Mouse (Mus musculus) stomach, embryonic 16.5 days (tissue): ENCODE data around the gene Kpna7. TPM values are rescaled to one million over a fixed set of nuclear protein-coding genes. Genes with fewer than 3 reads are reported as not detected.

Experiments used
- ATAC-seq: fragments of 200-750 bp; cut with Nextera tagmentation; 2 replicates; pipeline ENCODE4 v1.8.0; 2017; ENCODE audit warnings: moderate number of reproducible peaks, moderate TSS enrichment; ENCODE audit not compliant: insufficient read depth, low FRiP score
- H3K27ac ChIP-seq: fragments of 300-500 bp; sonication (generic); 2 replicates; pipeline ENCODE4 v1.5.1; 2014; ENCODE audit warnings: low read length
- H3K27me3 ChIP-seq: fragments of 300-500 bp; sonication (generic); 2 replicates; pipeline ENCODE4 v1.6.1; 2014; ENCODE audit warnings: low read length, control low read depth, mixed read lengths; ENCODE audit not compliant: control insufficient read depth, insufficient read depth
- H3K36me3 ChIP-seq: fragments of 300-500 bp; sonication (generic); 2 replicates; pipeline ENCODE4 v1.6.1; 2014; ENCODE audit warnings: low read length; ENCODE audit not compliant: control insufficient read depth, insufficient read depth
- H3K4me1 ChIP-seq: fragments of 300-500 bp; sonication (generic); 2 replicates; pipeline ENCODE4 v1.6.1; 2014; ENCODE audit warnings: low read length, control low read depth, mixed read lengths; ENCODE audit not compliant: control insufficient read depth, insufficient read depth
- H3K4me2 ChIP-seq: fragments of 300-500 bp; sonication (generic); 2 replicates; pipeline ENCODE4 v1.6.1; 2014; ENCODE audit warnings: low read depth, low read length, mixed read lengths
- H3K4me3 ChIP-seq: fragments of 300-500 bp; sonication (generic); replicated peaks from 2 replicates; pipeline ENCODE4 v1.5.1; 2014; ENCODE audit warnings: mild to moderate bottlenecking, low read length
- H3K9ac ChIP-seq: fragments of 300-500 bp; sonication (generic); 2 replicates; pipeline ENCODE4 v1.6.1; 2014; ENCODE audit warnings: low read length
- H3K9me3 ChIP-seq: fragments of 300-500 bp; sonication (generic); replicated peaks from 2 replicates; pipeline ENCODE4 v1.6.1; 2016; ENCODE audit warnings: low read length, control low read depth; ENCODE audit not compliant: control insufficient read depth
- WGBS: fragments of 180-500 bp; shearing (Covaris S2); extraction: QIAGEN DNeasy Blood & Tissue Kit; methylation state at CpG from one replicate; pipeline ENCODE4 v1.1.7; 2014; 5-methylcytosine and 5-hydroxymethylcytosine counted together
- polyA plus RNA-seq: library from polyadenylated mRNA; unstranded; fragments of >200 nt; fragmentation: Nextera tagmentation; extraction: Ambion mirVana; gene quantifications from 2 replicates; pipeline ENCODE4 v1.2.1, GENCODE M21; 2015

The Kpna7 gene
- polyA plus RNA-seq, 1 experiment from 2014 or later = 0.08 TPM

DNA sequence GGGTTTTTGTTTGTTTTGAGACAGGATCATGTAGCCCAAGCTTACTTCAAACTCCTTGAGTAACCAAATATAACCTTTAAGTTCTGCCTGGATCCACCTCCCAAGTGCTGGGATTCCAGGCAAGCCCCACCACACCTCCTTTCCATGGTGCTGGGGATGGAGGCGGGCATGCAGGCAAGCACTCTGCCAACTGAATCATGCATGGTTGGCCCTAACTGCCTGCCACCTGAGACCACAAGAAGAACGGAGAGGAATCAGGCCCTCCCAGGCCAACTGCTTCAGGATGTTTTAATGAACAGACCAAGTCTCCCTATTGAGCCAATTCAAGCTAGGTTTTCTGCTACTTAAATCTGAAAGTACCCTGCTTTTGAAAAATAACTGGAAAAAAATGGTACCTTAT is 131.2 kb downstream of the Kpna7 start:
- Histone ChIP-seq H3K4me3 (no peak overlapping the region), H3K27ac (no peak overlapping the region), H3K27me3 (no peaks in the 10 kb centered on the region), H3K9me3 (no peaks in the 10 kb centered on the region), H3K9ac (no peak overlapping the region), H3K4me1 (peaks cover 45% of the 10 kb centered on the region), H3K4me2 (no peak overlapping the region), H3K36me3 (no peaks in the 10 kb centered on the region)
- ATAC-seq = no peak
- WGBS = 69% methylated on average over 2 of the region's 2 CpGs

DNA sequence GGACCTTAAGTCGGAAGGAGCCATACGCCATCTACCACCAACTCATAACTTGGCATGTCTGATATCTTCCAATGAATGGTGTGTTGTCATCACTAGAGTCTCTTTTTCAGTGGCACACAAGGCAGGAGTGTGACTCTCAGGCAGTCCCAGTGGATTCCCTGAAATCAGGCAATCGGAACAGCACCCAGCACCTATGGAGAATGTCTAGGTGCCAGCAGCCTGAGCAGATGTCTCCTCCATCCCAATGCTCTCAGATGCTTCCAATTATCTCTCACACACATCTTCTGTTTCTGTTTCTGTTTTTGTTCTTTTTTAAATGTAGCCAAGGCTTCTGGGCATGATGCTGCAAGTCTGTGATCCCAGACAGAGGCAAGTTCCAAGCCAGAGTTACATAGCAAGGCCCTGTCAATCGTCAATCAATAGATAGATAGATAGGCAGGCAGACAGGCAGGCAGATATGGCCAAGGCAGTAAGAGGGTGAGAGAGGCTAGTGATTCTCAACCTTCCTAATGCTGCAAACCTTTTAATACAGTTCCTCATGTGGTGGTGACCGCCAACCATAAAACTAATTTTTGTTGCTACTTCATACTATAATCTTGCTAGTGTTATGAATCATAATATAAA is 133.3 kb downstream of the Kpna7 start:
- no peak overlapping the region for H3K9ac ChIP-seq
- no peak overlapping the region for H3K4me2 ChIP-seq
- H3K27me3 ChIP-seq = no peaks in the 10 kb centered on the region
- H3K9me3 ChIP-seq = no peaks in the 10 kb centered on the region
- ATAC-seq = no peak
- peaks cover 49% of the 10 kb centered on the region for H3K4me1 ChIP-seq
- no peak overlapping the region for H3K4me3 ChIP-seq
- H3K27ac ChIP-seq = peak overlapping the region; percentile 82; the same call in 1 of the 2 replicates
- 89% methylated on average over 5 of the region's 5 CpGs for WGBS
- no peaks in the 10 kb centered on the region for H3K36me3 ChIP-seq

- Histone ChIP-seq H3K9ac (no peak overlapping the region), H3K4me1 (peaks cover 46% of the 10 kb centered on the region), H3K4me2 (no peak overlapping the region), H3K4me3 (no peak overlapping the region), H3K27ac (peak overlapping the region; percentile 82), H3K9me3 (no peaks in the 10 kb centered on the region), H3K36me3 (no peaks in the 10 kb centered on the region), H3K27me3 (no peaks in the 10 kb centered on the region)
- ATAC-seq = no peak
- WGBS = 79% methylated on average over 4 of the region's 4 CpGs
Measured at GRCm38 (mm10) chr5:144949856-144950255, 134.0 kb downstream of the Kpna7 start.

GRCm38 (mm10) chr5:144948422-144948821 is 135.4 kb downstream of the Kpna7 start:
- H3K36me3 ChIP-seq = no peaks in the 10 kb centered on the region
- no peaks in the 10 kb centered on the region for H3K9me3 ChIP-seq
- H3K4me3 ChIP-seq = peak overlapping the region; percentile 8; the same call in 1 of the 2 replicates
- peak overlapping the region; percentile 33 for H3K4me2 ChIP-seq
- 0 out of 2 replicates have a peak overlapping the region, but pooled peaks have one; percentile 10 for H3K9ac ChIP-seq
- 17% methylated on average over 11 of the region's 11 CpGs for WGBS
- ATAC-seq = peak; percentile 75
- H3K27me3 ChIP-seq = no peaks in the 10 kb centered on the region
- peak overlapping the region; percentile 82 for H3K27ac ChIP-seq
- H3K4me1 ChIP-seq = peaks cover 37% of the 10 kb centered on the region

- Histone ChIP-seq H3K4me2 (peak overlapping the region; percentile 33; the same call in 1 of the 2 replicates), H3K36me3 (no peaks in the 10 kb centered on the region), H3K27me3 (no peaks in the 10 kb centered on the region), H3K27ac (peak overlapping the region; percentile 82), H3K4me3 (no peak overlapping the region), H3K9me3 (no peaks in the 10 kb centered on the region), H3K4me1 (peaks cover 34% of the 10 kb centered on the region), H3K9ac (no peak overlapping the region)
- WGBS = 48% methylated on average over 1 of the region's 1 CpGs
- ATAC-seq = no peak
Measured at GRCm38 (mm10) chr5:144948002-144948401, 135.8 kb downstream of the Kpna7 start.

DNA sequence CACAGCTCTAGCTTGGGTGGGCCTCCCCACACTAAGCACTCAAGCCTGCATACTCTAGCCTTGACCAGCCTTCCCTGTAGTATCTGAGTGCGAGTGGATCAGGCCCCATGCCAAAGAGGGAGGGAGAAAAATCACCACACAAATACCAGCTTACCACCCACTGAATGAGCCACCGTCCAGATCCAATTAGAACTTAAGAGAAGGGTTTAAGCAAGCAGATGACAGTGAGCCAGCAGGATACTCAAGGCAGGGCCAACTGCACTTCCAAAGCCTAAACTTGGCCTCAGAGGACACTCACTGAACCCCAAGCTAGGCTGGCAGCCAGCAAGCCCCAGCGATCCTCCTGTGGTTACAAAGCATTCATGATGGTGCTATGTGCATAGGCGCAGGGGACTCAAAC is 137.8 kb downstream of the Kpna7 start:
- no peak overlapping the region for H3K9ac ChIP-seq
- H3K27me3 ChIP-seq = no peaks in the 10 kb centered on the region
- H3K9me3 ChIP-seq = no peaks in the 10 kb centered on the region
- no peak overlapping the region for H3K4me2 ChIP-seq
- H3K27ac ChIP-seq = no peak overlapping the region
- no peaks in the 10 kb centered on the region for H3K36me3 ChIP-seq
- peaks cover 31% of the 10 kb centered on the region for H3K4me1 ChIP-seq
- no peak overlapping the region for H3K4me3 ChIP-seq
- ATAC-seq = no peak
- 71% methylated on average over 4 of the region's 4 CpGs for WGBS

- peaks cover 29% of the 10 kb centered on the region for H3K4me1 ChIP-seq
- H3K4me3 ChIP-seq = no peak overlapping the region
- ATAC-seq = no peak
- no peak overlapping the region for H3K4me2 ChIP-seq
- 86% methylated on average over 7 of the region's 7 CpGs for WGBS
- H3K27ac ChIP-seq = no peak overlapping the region
- no peaks in the 10 kb centered on the region for H3K9me3 ChIP-seq
- no peak overlapping the region for H3K9ac ChIP-seq
- no peaks in the 10 kb centered on the region for H3K27me3 ChIP-seq
- no peaks in the 10 kb centered on the region for H3K36me3 ChIP-seq
Measured at GRCm38 (mm10) chr5:144944932-144945331, 138.9 kb downstream of the Kpna7 start.

DNA sequence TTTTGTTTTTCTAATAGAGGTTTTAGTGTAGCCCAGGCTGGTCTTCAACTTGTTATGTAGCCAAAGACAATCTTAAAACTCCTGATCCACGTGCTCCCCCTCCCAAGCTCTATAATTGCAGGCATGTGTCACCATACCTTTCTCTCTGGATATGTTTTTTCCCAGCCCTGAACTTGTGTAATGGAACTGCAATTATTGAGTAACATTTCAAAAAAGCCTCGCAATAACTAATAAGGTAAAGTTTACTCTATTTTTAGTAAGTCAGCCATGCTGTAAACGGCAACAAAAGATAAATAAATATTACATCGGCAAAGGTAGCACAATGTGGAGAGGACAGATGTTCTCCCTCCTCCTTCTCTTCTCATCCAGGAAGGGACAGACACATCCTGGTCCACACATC is 139.5 kb downstream of the Kpna7 start:
- Histone ChIP-seq H3K4me2 (no peak overlapping the region), H3K27ac (no peak overlapping the region), H3K9ac (no peak overlapping the region), H3K36me3 (no peaks in the 10 kb centered on the region), H3K4me3 (no peak overlapping the region), H3K9me3 (no peaks in the 10 kb centered on the region), H3K4me1 (peaks cover 23% of the 10 kb centered on the region), H3K27me3 (no peaks in the 10 kb centered on the region)
- 62% methylated on average over 4 of the region's 4 CpGs for WGBS
- no peak for ATAC-seq

GRCm38 (mm10) chr5:144943346-144943745 is 140.5 kb downstream of the Kpna7 start:
- WGBS = 78% methylated on average over 6 of the region's 6 CpGs
- 0 out of 2 replicates have a peak, but pooled peaks have one; percentile 16 for ATAC-seq
- no peak overlapping the region for H3K27ac ChIP-seq

More at GRCm38 (mm10) chr5:144943346-144943745, 140.5 kb downstream of the Kpna7 start:
- Histone ChIP-seq H3K4me2 (no peak overlapping the region), H3K4me3 (no peak overlapping the region), H3K36me3 (no peaks in the 10 kb centered on the region), H3K4me1 (peaks cover 13% of the 10 kb centered on the region), H3K27me3 (no peaks in the 10 kb centered on the region), H3K9ac (no peak overlapping the region), H3K9me3 (no peaks in the 10 kb centered on the region)
